Mouse (Mus musculus) thymus, postnatal 0 days (tissue): Measurements from ENCODE around the gene N4bp2. TPM values are rescaled to one million over a fixed set of nuclear protein-coding genes. Genes with fewer than 3 reads are reported as not detected.
"Not testable (repeated sequence)": the region's sequence is repeated elsewhere in the genome, so short reads cannot be mapped to it uniquely, and the experiment has no call there.

ENCODE experiments used
- DNase-seq: peaks from one replicate; pipeline ENCODE4 v3.0.0-alpha.2; 2015; ENCODE audit warnings: low spot score
- polyA plus RNA-seq: library from polyadenylated mRNA; unstranded; fragments of >200 nt; fragmentation: Nextera tagmentation; extraction: Ambion mirVana; gene quantifications from 2 replicates; pipeline ENCODE4 v1.2.1, GENCODE M21; 2015

Gene N4bp2
- polyA plus RNA-seq: 23.6 and 26.9 TPM in 2 replicates

- no peak for DNase-seq
Measured at GRCm38 (mm10) chr5:65763088-65763915, at the start of gene N4bp2. Gene N4bp2, plus strand, starts transcription at chr5:65763521.

- DNase-seq: no peak
Measured at GRCm38 (mm10) chr5:65715084-65715483, 48.2 kb upstream of the N4bp2 start.

- DNase-seq: no peak
Measured at GRCm38 (mm10) chr5:65717063-65717902, 46.0 kb upstream of the N4bp2 start.

GRCm38 (mm10) chr5:65717903-65718211 lies 45.5 kb upstream of the N4bp2 start:
- DNase-seq: not testable (repeated sequence)

GRCm38 (mm10) chr5:65718368-65718767 lies 45.0 kb upstream of the N4bp2 start:
- no peak for DNase-seq

- DNase-seq: peak; percentile 70
Measured at GRCm38 (mm10) chr5:65724311-65725054, 38.8 kb upstream of the N4bp2 start.

GRCm38 (mm10) chr5:65731173-65732007 lies 31.9 kb upstream of the N4bp2 start:
- DNase-seq: no peak

GRCm38 (mm10) chr5:65735601-65736000 lies 27.7 kb upstream of the N4bp2 start:
- no peak for DNase-seq

GRCm38 (mm10) chr5:65739366-65739765 lies 24.0 kb upstream of the N4bp2 start:
- DNase-seq: no peak

GRCm38 (mm10) chr5:65746908-65747307 lies 16.4 kb upstream of the N4bp2 start:
- DNase-seq: no peak

GRCm38 (mm10) chr5:65748386-65748785 lies 14.9 kb upstream of the N4bp2 start:
- DNase-seq: no peak

- DNase-seq: no peak
Measured at GRCm38 (mm10) chr5:65748880-65749279, 14.4 kb upstream of the N4bp2 start.

GRCm38 (mm10) chr5:65752021-65752420 lies 11.3 kb upstream of the N4bp2 start:
- no peak for DNase-seq

- no peak for DNase-seq
Measured at GRCm38 (mm10) chr5:65755859-65756258, 7.5 kb upstream of the N4bp2 start.

GRCm38 (mm10) chr5:65757110-65757509 lies 6.2 kb upstream of the N4bp2 start:
- no peak for DNase-seq

- no peak for DNase-seq
Measured at GRCm38 (mm10) chr5:65760041-65760440, 3.3 kb upstream of the N4bp2 start.

GRCm38 (mm10) chr5:65760599-65760998 lies 2.7 kb upstream of the N4bp2 start:
- no peak for DNase-seq

- DNase-seq: no peak
Measured at GRCm38 (mm10) chr5:65761020-65761419, 2.3 kb upstream of the N4bp2 start.

- no peak for DNase-seq
Measured at GRCm38 (mm10) chr5:65761921-65762320, 1.4 kb upstream of the N4bp2 start.

- DNase-seq: no peak
Measured at GRCm38 (mm10) chr5:65762686-65763085, 635 bp upstream of the N4bp2 start.
